Mouse (Mus musculus): Measurements from ENCODE around the gene Olfr523.

DNA sequence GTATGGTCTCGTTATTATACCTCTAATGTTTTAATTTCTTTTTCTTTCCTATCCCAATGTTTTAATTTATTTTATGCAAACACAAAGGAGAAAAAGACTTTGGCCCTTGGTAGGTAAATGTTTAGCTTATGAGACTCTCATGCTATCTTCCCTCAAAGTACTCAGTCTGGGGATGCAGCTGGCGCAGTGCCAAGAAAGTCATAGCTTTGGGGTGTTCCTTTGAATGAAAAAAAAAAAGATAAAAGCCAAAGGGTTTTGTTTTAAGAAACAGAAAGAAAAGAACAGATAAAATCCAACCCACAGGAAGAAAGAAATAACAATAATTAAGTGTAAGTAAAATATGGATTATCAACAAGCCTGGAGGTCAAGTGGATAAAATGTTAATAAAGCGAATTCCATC, 35.7 kb downstream of the Olfr523 start:
- TF ChIP-seq CTCF (IDR thresholded peaks at IDR 0.05; ENCODE audit: low read depth, low read length) (no peak), GATA1 (IDR thresholded peaks at IDR 0.05; ENCODE audit: borderline replicate concordance, low read length) (no peak), TAL1 (conservative IDR thresholded peaks at IDR 0.05; ENCODE audit: low read depth, low read length) (no peak), GATA2 (IDR thresholded peaks at IDR 0.05; ENCODE audit: borderline replicate concordance, low read depth, low read length) (no peak), POLR2AphosphoS5 (IDR thresholded peaks at IDR 0.05; ENCODE audit: insufficient replicate concordance, low read depth, low read length) (no peak)
